Mouse (Mus musculus) thymus, adult 2 months (tissue): ENCODE data around the gene Ppif.

Experiments
- CTCF ChIP-seq: fragments of 200-500 bp; IDR thresholded peaks from 2 replicates; pipeline ENCODE4 v1.5.1; 2012; ENCODE audit warnings: mild to moderate bottlenecking, control low read depth, low read length, moderate library complexity, borderline replicate concordance; ENCODE audit not compliant: control insufficient read depth, poor library complexity, insufficient read depth; ENCODE audit errors: extremely low read depth
- POLR2A ChIP-seq: fragments of 200-500 bp; IDR thresholded peaks from 2 replicates; pipeline ENCODE4 v1.6.1; 2012; ENCODE audit warnings: mild to moderate bottlenecking, low read length, control low read depth, moderate library complexity; ENCODE audit not compliant: control insufficient read depth, poor library complexity, insufficient read depth; ENCODE audit errors: extremely low read depth

DNA sequence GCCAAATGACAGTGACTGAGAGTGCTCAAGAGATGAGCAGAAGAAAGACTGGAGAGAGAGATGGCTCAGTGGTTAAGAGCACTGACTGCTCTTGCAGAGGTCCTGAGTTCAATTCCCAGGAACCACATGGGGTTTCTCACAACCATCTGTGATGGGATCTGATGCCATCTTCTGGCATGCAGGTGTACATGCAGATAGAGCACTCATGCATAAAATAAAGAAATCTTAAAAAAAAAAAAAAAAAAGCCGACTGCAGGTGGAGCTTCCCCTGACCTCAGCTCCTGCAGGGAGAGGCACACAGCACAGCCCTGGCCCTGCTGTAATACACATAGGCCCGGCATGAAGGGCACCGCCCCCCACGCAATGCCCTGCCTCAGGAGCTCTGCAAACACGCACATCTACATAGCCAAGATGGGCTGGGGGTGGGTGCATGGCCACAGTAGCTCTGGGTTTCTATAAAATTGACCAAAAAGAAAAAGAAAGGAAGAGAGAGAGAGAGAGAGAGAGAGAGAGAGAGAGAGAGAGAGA, 48.0 kb downstream of the Ppif start:
- TF ChIP-seq CTCF (no peak), POLR2A (no peak)
